Mouse (Mus musculus): Measurements from ENCODE around the gene D430041D05Rik.

GRCm38 (mm10) chr2:104389231-104389630 is 21.6 kb downstream of the D430041D05Rik start:
- TF ChIP-seq ZNF384 (IDR thresholded peaks at IDR 0.05; ENCODE audit: low read depth, low read length) (no peak), ZC3H11A (IDR thresholded peaks at IDR 0.05; ENCODE audit: borderline replicate concordance, low read depth, low read length) (no peak)

All from ES-E14 (cell line).